Mouse (Mus musculus): ENCODE data around the gene Neb. TPM values are rescaled to one million over a fixed set of nuclear protein-coding genes. Genes with fewer than 3 reads are reported as not detected.

Gene Neb
- total and polyA plus RNA-seq, 3 experiments: 0.12 to 0.70 TPM; not detected in 1

DNA sequence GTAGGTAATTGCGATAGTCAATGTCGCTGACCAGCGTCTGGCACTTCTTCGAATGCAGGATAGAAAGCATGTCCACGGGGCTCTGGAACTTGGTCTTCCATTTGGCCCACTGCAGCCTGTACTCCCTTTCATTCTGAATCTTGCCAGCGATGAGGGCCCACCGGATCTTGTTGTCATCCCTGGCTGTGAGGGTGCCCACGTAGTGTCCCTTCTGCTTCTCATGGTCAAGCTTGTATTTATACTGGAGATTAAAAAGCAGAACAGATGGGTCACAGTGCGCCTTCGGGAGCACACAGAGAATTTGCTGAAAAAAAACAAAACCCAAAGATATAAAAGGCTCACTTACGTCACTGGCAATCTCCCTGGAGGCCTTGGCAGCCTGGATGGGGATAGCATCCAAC is 165.7 kb downstream of the Neb start:
- H3K9ac ChIP-seq (ENCODE audit: control insufficient read depth, low read depth, low read length, poor library complexity, severe bottlenecking): no peak overlapping the region
- no peaks in the 10 kb centered on the region for H3K79me2 ChIP-seq (ENCODE audit: control insufficient read depth, insufficient read depth, low read length, poor library complexity)
- no peaks in the 10 kb centered on the region for H3K9me3 ChIP-seq (replicated peaks; ENCODE audit: insufficient read depth, low read length)
- H3K4me1 ChIP-seq (ENCODE audit: control insufficient read depth in 1 of 2, insufficient read depth in 2 of 2, low read length in 2 of 2): no peaks in the 10 kb centered on the region
- H3K27ac ChIP-seq (ENCODE audit: control insufficient read depth, low read depth, low read length): no peak overlapping the region
- H3K27me3 ChIP-seq (ENCODE audit: control insufficient read depth in 1 of 2, insufficient read depth in 2 of 2, low read length in 2 of 2): no peaks in the 10 kb centered on the region
- no peaks in the 10 kb centered on the region for H3K36me3 ChIP-seq (ENCODE audit: control insufficient read depth in 1 of 2, insufficient read depth in 2 of 2, low read length in 2 of 2)
- DNase-seq (ENCODE audit: low read depth, low spot score): no peak
- no peak for TF ChIP-seq HCFC1 (IDR thresholded peaks at IDR 0.05; ENCODE audit: low read depth, low read length)
- TF ChIP-seq GABPA (IDR thresholded peaks at IDR 0.05; ENCODE audit: low read depth, low read length): no peak
- no peak for TF ChIP-seq ZC3H11A (IDR thresholded peaks at IDR 0.05; ENCODE audit: low read depth, low read length)
- no peak for TF ChIP-seq RCOR1 (IDR thresholded peaks at IDR 0.05; ENCODE audit: low read depth, low read length)
- TF ChIP-seq SIN3A (IDR thresholded peaks at IDR 0.05; ENCODE audit: low read length): no peak
- TF ChIP-seq CTCF (IDR thresholded peaks at IDR 0.05 in 2 of 3, conservative IDR thresholded peaks at IDR 0.05 in 1 of 3; ENCODE audit: control insufficient read depth in 1 of 3, insufficient read depth in 1 of 3, low read depth in 2 of 3, low read length in 3 of 3, poor library complexity in 1 of 3, severe bottlenecking in 1 of 3): no peak
- no peak for TF ChIP-seq RAD21 (IDR thresholded peaks at IDR 0.05; ENCODE audit: low read depth, low read length)
- TF ChIP-seq TAL1 (IDR thresholded peaks at IDR 0.05; ENCODE audit: low read length): no peak
- no peak for TF ChIP-seq SMC3 (IDR thresholded peaks at IDR 0.05; ENCODE audit: low read depth, low read length)
- no peak for TF ChIP-seq NELFE (IDR thresholded peaks at IDR 0.05; ENCODE audit: low read depth, low read length)
- no peak for TF ChIP-seq ZNF384 (IDR thresholded peaks at IDR 0.05; ENCODE audit: low read depth, low read length)
- TF ChIP-seq NRF1 (IDR thresholded peaks at IDR 0.05; ENCODE audit: insufficient read depth, low read depth, low read length, poor library complexity, severe bottlenecking): no peak
- no peak for TF ChIP-seq MAX (IDR thresholded peaks at IDR 0.05; ENCODE audit: low read length)
- TF ChIP-seq CHD2 (IDR thresholded peaks at IDR 0.05; ENCODE audit: low read length): no peak
- no peak for TF ChIP-seq EP300 (IDR thresholded peaks at IDR 0.05; ENCODE audit: low read depth in 1 of 2, low read length in 2 of 2)
- TF ChIP-seq POLR2A (IDR thresholded peaks at IDR 0.05; ENCODE audit: control insufficient read depth in 1 of 2, insufficient read depth in 1 of 2, low read depth in 1 of 2, low read length in 2 of 2, poor library complexity in 1 of 2): no peak
- no peak for TF ChIP-seq MYB (IDR thresholded peaks at IDR 0.05; ENCODE audit: low read depth, low read length)
- no peak overlapping the region for H3K4me3 ChIP-seq (ENCODE audit: control insufficient read depth in 1 of 2, insufficient read depth in 1 of 2, low read depth in 2 of 2, low read length in 2 of 2)

DNA sequence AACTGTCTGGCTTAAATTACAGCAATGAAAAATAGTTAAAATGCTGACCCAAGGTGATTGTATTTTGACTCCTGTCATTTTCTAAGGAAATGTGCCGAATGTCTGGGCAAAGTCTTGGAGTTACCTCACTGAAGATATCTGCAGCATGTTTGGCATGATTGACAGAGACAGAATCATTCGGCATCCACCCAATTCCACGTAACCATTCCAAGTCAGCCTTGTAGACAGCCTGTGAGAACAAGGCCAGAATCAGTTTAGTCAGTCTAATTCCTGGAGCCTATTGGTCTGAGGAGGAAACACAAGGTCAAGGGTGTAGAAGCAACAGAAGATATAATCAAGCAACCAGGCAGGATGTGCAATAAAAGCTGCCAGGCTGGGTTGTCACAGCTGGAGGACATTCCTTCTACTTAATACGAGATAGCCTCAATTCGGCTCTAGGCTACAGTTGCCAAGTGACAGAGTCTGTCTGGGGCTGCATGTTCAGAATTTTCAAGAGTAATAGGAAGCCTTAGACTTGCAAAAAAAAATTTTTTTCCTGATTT is 166.8 kb downstream of the Neb start:
- Histone ChIP-seq H3K4me1 (ENCODE audit: control insufficient read depth in 1 of 2, insufficient read depth in 2 of 2, low read length in 2 of 2) (no peaks in the 10 kb centered on the region), H3K27me3 (ENCODE audit: control insufficient read depth in 1 of 2, insufficient read depth in 2 of 2, low read length in 2 of 2) (no peaks in the 10 kb centered on the region), H3K9me3 (replicated peaks; ENCODE audit: insufficient read depth, low read length) (no peaks in the 10 kb centered on the region), H3K36me3 (ENCODE audit: control insufficient read depth in 1 of 2, insufficient read depth in 2 of 2, low read length in 2 of 2) (no peaks in the 10 kb centered on the region), H3K79me2 (ENCODE audit: control insufficient read depth, insufficient read depth, low read length, poor library complexity) (no peaks in the 10 kb centered on the region), H3K4me3 (ENCODE audit: control insufficient read depth in 1 of 2, insufficient read depth in 1 of 2, low read depth in 2 of 2, low read length in 2 of 2) (no peak overlapping the region), H3K27ac (ENCODE audit: control insufficient read depth, low read depth, low read length) (no peak overlapping the region), H3K9ac (ENCODE audit: control insufficient read depth, low read depth, low read length, poor library complexity, severe bottlenecking) (no peak overlapping the region)
- DNase-seq (ENCODE audit: low read depth, low spot score): no peak
- TF ChIP-seq ZNF384 (IDR thresholded peaks at IDR 0.05; ENCODE audit: low read depth, low read length) (no peak), BHLHE40 (IDR thresholded peaks at IDR 0.05; ENCODE audit: borderline replicate concordance, low read depth, low read length) (no peak), USF2 (IDR thresholded peaks at IDR 0.05; ENCODE audit: borderline replicate concordance in 1 of 2, insufficient read depth in 1 of 2, low read depth in 1 of 2, low read length in 2 of 2) (no peak), ZKSCAN1 (IDR thresholded peaks at IDR 0.05; ENCODE audit: low read depth, low read length) (no peak), CHD1 (IDR thresholded peaks at IDR 0.05; ENCODE audit: low read depth, low read length) (no peak), SMC3 (IDR thresholded peaks at IDR 0.05; ENCODE audit: low read depth, low read length) (no peak), E2F4 (IDR thresholded peaks at IDR 0.05; ENCODE audit: borderline replicate concordance, low read depth, low read length) (no peak), POLR2AphosphoS5 (IDR thresholded peaks at IDR 0.05; ENCODE audit: borderline replicate concordance, low read depth, low read length) (no peak), ZC3H11A (IDR thresholded peaks at IDR 0.05; ENCODE audit: low read depth, low read length) (no peak), POLR2AphosphoS2 (IDR thresholded peaks at IDR 0.05; ENCODE audit: low read length) (no peak), RAD21 (IDR thresholded peaks at IDR 0.05; ENCODE audit: low read depth, low read length) (no peak), GABPA (IDR thresholded peaks at IDR 0.05; ENCODE audit: low read depth, low read length) (no peak), MAFK (IDR thresholded peaks at IDR 0.05; ENCODE audit: borderline replicate concordance, low read depth, low read length) (no peak), SIN3A (IDR thresholded peaks at IDR 0.05; ENCODE audit: low read length) (no peak), USF1 (IDR thresholded peaks at IDR 0.05; ENCODE audit: low read depth, low read length) (no peak), TAL1 (IDR thresholded peaks at IDR 0.05; ENCODE audit: low read length) (no peak)

All from MEL (cell line).